Mouse (Mus musculus): Measurements from ENCODE around the gene Kctd20. TPM values are rescaled to one million over a fixed set of nuclear protein-coding genes. Genes with fewer than 3 reads are reported as not detected.

Kctd20 gene
- polyA plus RNA-seq, 1 experiment, result 34.8 TPM

GRCm38 (mm10) chr17:29008326-29008650 is 56.5 kb downstream of the Kctd20 start:
- no peaks in the 10 kb centered on the region for H3K27me3 ChIP-seq (ENCODE audit: control insufficient read depth, insufficient read depth, insufficient read length)
- peaks cover 43% of the 10 kb centered on the region for H3K79me2 ChIP-seq (ENCODE audit: control insufficient read depth, insufficient read depth)
- TF ChIP-seq TCF3 (IDR thresholded peaks at IDR 0.05; ENCODE audit: insufficient read length, low read depth), result no peak
- TF ChIP-seq USF1 (IDR thresholded peaks at IDR 0.05; ENCODE audit: low read depth), result no peak
- TF ChIP-seq MYOG (IDR thresholded peaks at IDR 0.05; ENCODE audit: control insufficient read depth in 1 of 3, insufficient read depth in 1 of 3, insufficient read length in 2 of 3, low read depth in 2 of 3), result no peak
- no peak for TF ChIP-seq POLR2AphosphoS2 (IDR thresholded peaks at IDR 0.05; ENCODE audit: insufficient read length, low read depth)
- TF ChIP-seq MYOD1 (IDR thresholded peaks at IDR 0.05; ENCODE audit: control insufficient read depth in 1 of 3, insufficient read length in 2 of 3, low read depth in 2 of 3), result no peak
- no peak for TF ChIP-seq CEBPB (IDR thresholded peaks at IDR 0.05; ENCODE audit: insufficient read depth, poor library complexity, severe bottlenecking)
- no peak for TF ChIP-seq REST (IDR thresholded peaks at IDR 0.05; ENCODE audit: insufficient read depth, insufficient read length)
- TF ChIP-seq TCF12 (IDR thresholded peaks at IDR 0.05; ENCODE audit: insufficient read depth, poor library complexity, severe bottlenecking), result no peak
- no peak for TF ChIP-seq POLR2A (IDR thresholded peaks at IDR 0.05; ENCODE audit: insufficient read length, low read depth)
- H3K4me2 ChIP-seq (ENCODE audit: low read depth), result peak overlapping the region; percentile 82
- peak overlapping the region; percentile 97 for H3K4me3 ChIP-seq
- peak overlapping the region; percentile 67 for H3ac ChIP-seq (ENCODE audit: control insufficient read depth, insufficient read length)
- peaks cover 4% of the 10 kb centered on the region for H3K36me3 ChIP-seq (ENCODE audit: control insufficient read depth, insufficient read depth)

GRCm38 (mm10) chr17:29009181-29009580 is 57.4 kb downstream of the Kctd20 start:
- no peak for TF ChIP-seq TCF12 (IDR thresholded peaks at IDR 0.05; ENCODE audit: insufficient read depth, poor library complexity, severe bottlenecking)
- TF ChIP-seq MYOG (IDR thresholded peaks at IDR 0.05; ENCODE audit: control insufficient read depth in 1 of 3, insufficient read depth in 1 of 3, insufficient read length in 2 of 3, low read depth in 2 of 3), result no peak
- TF ChIP-seq REST (IDR thresholded peaks at IDR 0.05; ENCODE audit: insufficient read depth, insufficient read length), result no peak
- no peak for TF ChIP-seq POLR2AphosphoS2 (IDR thresholded peaks at IDR 0.05; ENCODE audit: insufficient read length, low read depth)
- TF ChIP-seq TCF3 (IDR thresholded peaks at IDR 0.05; ENCODE audit: insufficient read length, low read depth), result no peak
- no peak for TF ChIP-seq USF1 (IDR thresholded peaks at IDR 0.05; ENCODE audit: low read depth)
- no peak for TF ChIP-seq MYOD1 (IDR thresholded peaks at IDR 0.05; ENCODE audit: control insufficient read depth in 1 of 3, insufficient read length in 2 of 3, low read depth in 2 of 3)
- TF ChIP-seq SRF (IDR thresholded peaks at IDR 0.05; ENCODE audit: control insufficient read depth, insufficient read length, low read depth), result no peak
- TF ChIP-seq CEBPB (IDR thresholded peaks at IDR 0.05; ENCODE audit: insufficient read depth, poor library complexity, severe bottlenecking), result no peak
- no peak for TF ChIP-seq MAX (IDR thresholded peaks at IDR 0.05; ENCODE audit: low read depth)
- TF ChIP-seq E2F4 (IDR thresholded peaks at IDR 0.05; ENCODE audit: insufficient read depth), result no peak
- no peak for TF ChIP-seq POLR2A (IDR thresholded peaks at IDR 0.05; ENCODE audit: insufficient read length, low read depth)
- no peak overlapping the region for H3ac ChIP-seq (ENCODE audit: control insufficient read depth, insufficient read length)
- peaks cover under 1% of the 10 kb centered on the region for H3K36me3 ChIP-seq (ENCODE audit: control insufficient read depth, insufficient read depth)
- H3K27me3 ChIP-seq (ENCODE audit: control insufficient read depth, insufficient read depth, insufficient read length), result no peaks in the 10 kb centered on the region
- peaks cover 34% of the 10 kb centered on the region for H3K79me2 ChIP-seq (ENCODE audit: control insufficient read depth, insufficient read depth)
- no peak overlapping the region for H3K4me2 ChIP-seq (ENCODE audit: low read depth)
- H3K4me3 ChIP-seq, result no peak overlapping the region

GRCm38 (mm10) chr17:29014235-29014634 is 62.5 kb downstream of the Kctd20 start:
- no peak overlapping the region for H3ac ChIP-seq (ENCODE audit: control insufficient read depth, insufficient read length)
- TF ChIP-seq USF1 (IDR thresholded peaks at IDR 0.05; ENCODE audit: low read depth) (peak; percentile 33), REST (IDR thresholded peaks at IDR 0.05; ENCODE audit: insufficient read depth, insufficient read length) (no peak)
- no peaks in the 10 kb centered on the region for H3K27me3 ChIP-seq (ENCODE audit: control insufficient read depth, insufficient read depth, insufficient read length)
- no peaks in the 10 kb centered on the region for H3K36me3 ChIP-seq (ENCODE audit: control insufficient read depth, insufficient read depth)
- no peaks in the 10 kb centered on the region for H3K79me2 ChIP-seq (ENCODE audit: control insufficient read depth, insufficient read depth)
- H3K4me3 ChIP-seq, result no peak overlapping the region
- no peak overlapping the region for H3K4me2 ChIP-seq (ENCODE audit: low read depth)

- no peaks in the 10 kb centered on the region for H3K36me3 ChIP-seq (ENCODE audit: control insufficient read depth, insufficient read depth)
- TF ChIP-seq TCF3 (IDR thresholded peaks at IDR 0.05; ENCODE audit: insufficient read length, low read depth) (no peak), MAX (IDR thresholded peaks at IDR 0.05; ENCODE audit: low read depth) (no peak), TCF12 (IDR thresholded peaks at IDR 0.05; ENCODE audit: insufficient read depth, poor library complexity, severe bottlenecking) (no peak), MYOD1 (IDR thresholded peaks at IDR 0.05; ENCODE audit: control insufficient read depth in 1 of 3, insufficient read length in 2 of 3, low read depth in 2 of 3) (no peak), POLR2AphosphoS2 (IDR thresholded peaks at IDR 0.05; ENCODE audit: insufficient read length, low read depth) (no peak)
Measured at GRCm38 (mm10) chr17:29015638-29016037, 63.9 kb downstream of the Kctd20 start.

GRCm38 (mm10) chr17:29016705-29017104 is 65.0 kb downstream of the Kctd20 start:
- Histone ChIP-seq H3K79me2 (ENCODE audit: control insufficient read depth, insufficient read depth) (no peaks in the 10 kb centered on the region), H3K4me2 (ENCODE audit: low read depth) (no peak overlapping the region), H3K27me3 (ENCODE audit: control insufficient read depth, insufficient read depth, insufficient read length) (no peaks in the 10 kb centered on the region), H3ac (ENCODE audit: control insufficient read depth, insufficient read length) (no peak overlapping the region), H3K36me3 (ENCODE audit: control insufficient read depth, insufficient read depth) (no peaks in the 10 kb centered on the region), H3K4me3 (no peak overlapping the region)
- TF ChIP-seq TCF12 (IDR thresholded peaks at IDR 0.05; ENCODE audit: insufficient read depth, poor library complexity, severe bottlenecking), result no peak
- TF ChIP-seq CEBPB (IDR thresholded peaks at IDR 0.05; ENCODE audit: insufficient read depth, poor library complexity, severe bottlenecking), result no peak
- TF ChIP-seq POLR2A (IDR thresholded peaks at IDR 0.05; ENCODE audit: insufficient read length, low read depth), result no peak
- TF ChIP-seq MAX (IDR thresholded peaks at IDR 0.05; ENCODE audit: low read depth), result no peak
- TF ChIP-seq REST (IDR thresholded peaks at IDR 0.05; ENCODE audit: insufficient read depth, insufficient read length), result no peak
- TF ChIP-seq MYOD1 (IDR thresholded peaks at IDR 0.05; ENCODE audit: control insufficient read depth in 1 of 3, insufficient read length in 2 of 3, low read depth in 2 of 3), result no peak
- no peak for TF ChIP-seq TCF3 (IDR thresholded peaks at IDR 0.05; ENCODE audit: insufficient read length, low read depth)
- no peak for TF ChIP-seq USF1 (IDR thresholded peaks at IDR 0.05; ENCODE audit: low read depth)
- no peak for TF ChIP-seq MYOG (IDR thresholded peaks at IDR 0.05; ENCODE audit: control insufficient read depth in 1 of 3, insufficient read depth in 1 of 3, insufficient read length in 2 of 3, low read depth in 2 of 3)
- TF ChIP-seq POLR2AphosphoS2 (IDR thresholded peaks at IDR 0.05; ENCODE audit: insufficient read length, low read depth), result no peak
- TF ChIP-seq SRF (IDR thresholded peaks at IDR 0.05; ENCODE audit: control insufficient read depth, insufficient read length, low read depth), result no peak

More at GRCm38 (mm10) chr17:29015638-29016037, 63.9 kb downstream of the Kctd20 start:
- no peaks in the 10 kb centered on the region for H3K27me3 ChIP-seq (ENCODE audit: control insufficient read depth, insufficient read depth, insufficient read length)
- H3ac ChIP-seq (ENCODE audit: control insufficient read depth, insufficient read length), result no peak overlapping the region
- H3K4me3 ChIP-seq, result no peak overlapping the region
- no peak overlapping the region for H3K4me2 ChIP-seq (ENCODE audit: low read depth)
- no peaks in the 10 kb centered on the region for H3K79me2 ChIP-seq (ENCODE audit: control insufficient read depth, insufficient read depth)
